In the genomic region with DNA sequence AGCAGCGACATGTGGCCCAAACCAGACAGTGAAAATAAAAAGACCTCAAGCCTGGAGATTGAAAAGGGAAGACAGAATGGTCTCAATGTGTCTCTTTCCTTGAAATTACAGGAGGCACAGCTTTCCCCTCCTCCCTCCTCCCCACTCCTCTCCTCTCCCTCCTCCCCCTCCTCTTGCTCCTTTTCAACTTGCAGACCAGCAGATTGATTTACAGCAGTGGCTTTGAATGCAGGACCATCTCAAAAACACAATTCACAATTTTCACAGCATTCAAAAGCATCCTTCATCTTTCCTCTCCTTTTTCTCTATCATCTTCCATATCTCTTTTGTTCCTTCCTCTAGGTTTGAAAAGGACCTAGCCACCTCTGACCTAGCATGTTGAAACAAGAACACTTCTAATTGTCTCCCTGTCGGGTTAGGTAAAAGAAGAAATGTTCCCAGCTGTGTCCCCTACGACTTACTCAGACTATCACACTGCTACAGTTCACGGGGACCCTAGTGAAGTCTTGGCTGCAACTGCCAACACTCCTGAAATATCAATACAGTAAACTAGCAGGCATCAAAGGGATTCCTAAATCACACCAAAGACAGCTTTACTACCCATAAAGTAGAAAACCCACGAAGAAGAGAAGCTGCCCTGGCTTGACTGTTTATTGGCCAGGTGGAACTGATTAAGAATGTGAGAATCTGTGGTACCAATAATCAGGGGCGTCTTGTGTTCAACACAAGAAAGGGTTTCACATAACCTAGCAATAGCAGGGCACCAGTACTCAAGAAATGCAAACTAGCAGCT, we compare ENCODE assay signal across 15 mouse cellular contexts. TPM values are rescaled to one million over a fixed set of nuclear protein-coding genes. Genes with fewer than 3 reads are reported as not detected.
DNase-seq lines count a peak whose midpoint lies in the region; ATAC-seq lines count a peak whose summit lies in the region.
"Had no signal": no experiment of that assay in that cellular context is flagged by ENCODE, and none has a peak within 500 bp of the region (broad histone marks: within the 10 kb centered on the region; RNA-seq: fewer than 3 reads in every experiment).

No protein-coding gene starts in this region.

- H3K27ac ChIP-seq in midbrain, embryonic 11.5 days (ENCODE audit: low read depth, low read length): no peak overlapping the region
- no peak overlapping the region for H3K27ac ChIP-seq in midbrain, embryonic 16.5 days (ENCODE audit: low read length)
- no peak overlapping the region for H3K27ac ChIP-seq in neural tube, embryonic 14.5 days (ENCODE audit: low read depth, low read length)
- H3K27ac ChIP-seq: hindbrain, embryonic 10.5 days had no signal

- peak; percentile 64 for DNase-seq in midbrain, embryonic 11.5 days (ENCODE audit: low spot score, missing footprints)
- DNase-seq in embryo, embryonic 11.5 days (ENCODE audit: low read depth, low spot score): peak; percentile 54
- DNase-seq in hindlimb bud, embryonic 11.5 days (ENCODE audit: extremely low spot score, low read depth, low spot score): peak; percentile 99
- DNase-seq in liver: no peak
- no peak for DNase-seq in cerebellum, adult 18-20 months
- DNase-seq: cerebellum, postnatal 14 days; kidney, adult 8-10 months; layer of hippocampus, postnatal 36 days; lung, postnatal 10 days; right cerebral cortex, adult 18-20 months; thymus, adult 2 months had no signal

- H3K9me3 ChIP-seq in midbrain, embryonic 11.5 days (ENCODE audit: control insufficient read depth, low read length): no peaks in the 10 kb centered on the region
- H3K9me3 ChIP-seq in midbrain, embryonic 16.5 days (replicated peaks; ENCODE audit: control insufficient read depth, low read length, poor library complexity, severe bottlenecking): no peaks in the 10 kb centered on the region; the same call in 1 of the 2 replicates
- no peaks in the 10 kb centered on the region for H3K9me3 ChIP-seq in neural tube, embryonic 14.5 days (ENCODE audit: control insufficient read depth, low read length)
- H3K9me3 ChIP-seq: hindbrain, embryonic 10.5 days had no signal

- H3K4me3 ChIP-seq in midbrain, embryonic 11.5 days (ENCODE audit: low read depth, low read length): no peak overlapping the region
- H3K4me3 ChIP-seq in midbrain, embryonic 16.5 days (ENCODE audit: low read depth, low read length): no peak overlapping the region
- H3K4me3 ChIP-seq in neural tube, embryonic 14.5 days (ENCODE audit: low read depth, low read length): no peak overlapping the region
- H3K4me3 ChIP-seq: hindbrain, embryonic 10.5 days had no signal

- 44% methylated on average over 6 of the region's 6 CpGs for WGBS in midbrain, embryonic 11.5 days
- 35% methylated on average over 6 of the region's 6 CpGs for WGBS in midbrain, embryonic 16.5 days
- WGBS in neural tube, embryonic 14.5 days: 3% methylated on average over 6 of the region's 6 CpGs

- H3K4me1 ChIP-seq in midbrain, embryonic 11.5 days (ENCODE audit: control insufficient read depth, insufficient read depth, low read length): peaks cover under 1% of the 10 kb centered on the region; the same call in 1 of the 2 replicates
- H3K4me1 ChIP-seq in midbrain, embryonic 16.5 days (ENCODE audit: control insufficient read depth, insufficient read depth, low read length): peaks cover 4% of the 10 kb centered on the region; the same call in 1 of the 2 replicates
- no peaks in the 10 kb centered on the region for H3K4me1 ChIP-seq in neural tube, embryonic 14.5 days (ENCODE audit: control insufficient read depth, insufficient read depth, low read length)

- ATAC-seq in midbrain, embryonic 11.5 days (ENCODE audit: low FRiP score): no peak
- ATAC-seq in midbrain, embryonic 16.5 days: no peak
- ATAC-seq in neural tube, embryonic 14.5 days (ENCODE audit: low read depth): peak; percentile 58; the same call in 1 of the 2 replicates
- ATAC-seq: forebrain, embryonic 16.5 days had no signal

- H3K4me2 ChIP-seq in midbrain, embryonic 11.5 days: no peak overlapping the region
- no peak overlapping the region for H3K4me2 ChIP-seq in midbrain, embryonic 16.5 days (ENCODE audit: low read length)
- no peak overlapping the region for H3K4me2 ChIP-seq in neural tube, embryonic 14.5 days (ENCODE audit: low read depth, low read length)

- no peak overlapping the region for H3K9ac ChIP-seq in midbrain, embryonic 11.5 days (ENCODE audit: low read length)
- H3K9ac ChIP-seq in midbrain, embryonic 16.5 days (ENCODE audit: low read depth, low read length): no peak overlapping the region
- no peak overlapping the region for H3K9ac ChIP-seq in neural tube, embryonic 14.5 days (replicated peaks; ENCODE audit: low read depth, low read length)

- no peaks in the 10 kb centered on the region for H3K36me3 ChIP-seq in midbrain, embryonic 11.5 days (ENCODE audit: control insufficient read depth, insufficient read depth, low read length)
- no peaks in the 10 kb centered on the region for H3K36me3 ChIP-seq in midbrain, embryonic 16.5 days (ENCODE audit: control insufficient read depth, insufficient read depth, low read length)
- no peaks in the 10 kb centered on the region for H3K36me3 ChIP-seq in neural tube, embryonic 14.5 days (ENCODE audit: control insufficient read depth, insufficient read depth, low read length)
- H3K36me3 ChIP-seq: hindbrain, embryonic 10.5 days had no signal

- H3K27me3 ChIP-seq in midbrain, embryonic 11.5 days (ENCODE audit: control insufficient read depth, insufficient read depth, low read length): no peaks in the 10 kb centered on the region
- H3K27me3 ChIP-seq in midbrain, embryonic 16.5 days (ENCODE audit: control insufficient read depth, insufficient read depth, low read depth, low read length): no peaks in the 10 kb centered on the region
- H3K27me3 ChIP-seq in neural tube, embryonic 14.5 days (ENCODE audit: control insufficient read depth, insufficient read depth, low read length): no peaks in the 10 kb centered on the region

RNA-seq across cellular contexts. Expression of gene Lrig3, which starts 44.1 kb away (rescaled TPM):
- polyA plus RNA-seq in midbrain, embryonic 11.5 days (2014; fragmentation: Nextera tagmentation; extraction: Ambion mirVana): 9.2 and 9.5 TPM in 2 replicates
- polyA plus RNA-seq in midbrain, embryonic 16.5 days (2015; fragmentation: Nextera tagmentation; extraction: Ambion mirVana): 2.7 and 2.9 TPM in 2 replicates
- polyA plus RNA-seq in neural tube, embryonic 14.5 days (2014; fragmentation: Nextera tagmentation; extraction: Ambion mirVana): 1.8 and 4.6 TPM in 2 replicates

Comparison
In these comparisons a context has a peak if more than half of its experiments do, and no peak if none do; other contexts are left out.
1. DNase-seq: peak in midbrain, embryonic 11.5 days (single experiment), embryo, embryonic 11.5 days (single experiment) and hindlimb bud, embryonic 11.5 days (single experiment); none in liver (single experiment) and cerebellum, adult 18-20 months (0 of 2).